8 mouse cellular contexts compared by ENCODE assay signal in genomic region chr3:86142934-86143317, GRCm38 (mm10). TPM values are rescaled to one million over a fixed set of nuclear protein-coding genes. Genes with fewer than 3 reads are reported as not detected.
A peak's percentile ranks its signal among the peaks of the same experiment; 100 is the strongest.
DNase-seq lines count a peak whose midpoint lies in the region; ATAC-seq and TF ChIP-seq lines count a peak whose summit lies in the region.

No protein-coding gene starts in this region.

- H3K27me3 ChIP-seq in lung, embryonic 16.5 days (ENCODE audit: control insufficient read depth, insufficient read depth, low read depth, low read length): no peaks in the 10 kb centered on the region
- no peaks in the 10 kb centered on the region for H3K27me3 ChIP-seq in limb, embryonic 14.5 days (ENCODE audit: control insufficient read depth, insufficient read depth, low read length)

- no peak for TF ChIP-seq CTCF in embryonic fibroblast, embryonic 13.5 days (IDR thresholded peaks at IDR 0.05; ENCODE audit: borderline replicate concordance, insufficient read depth, low read length)
- no peak for TF ChIP-seq CTCF in olfactory bulb, adult 2 months (IDR thresholded peaks at IDR 0.05; ENCODE audit: insufficient read depth, low read depth, low read length)

- H3K27ac ChIP-seq in lung, embryonic 16.5 days (ENCODE audit: low read length): no peak overlapping the region
- peak overlapping the region; percentile 19 for H3K27ac ChIP-seq in embryonic fibroblast, embryonic 13.5 days (ENCODE audit: insufficient read depth, low read length)
- no peak overlapping the region for H3K27ac ChIP-seq in limb, embryonic 14.5 days (replicated peaks; ENCODE audit: low read depth, low read length)
- H3K27ac ChIP-seq in olfactory bulb, adult 2 months (ENCODE audit: insufficient read depth, low read depth, low read length): peak overlapping the region; percentile 65

- no peak for DNase-seq in lung, postnatal 10 days
- DNase-seq in limb, embryonic 14.5 days (ENCODE audit: low spot score): no peak
- DNase-seq in left cerebral cortex, adult 9 months (ENCODE audit: low spot score in 2 of 2): no peak
- DNase-seq in heart, adult 18-20 months: no peak
- no peak for DNase-seq in urinary bladder, postnatal 25 days (ENCODE audit: low spot score)

- H3K9me3 ChIP-seq in lung, embryonic 16.5 days (ENCODE audit: control insufficient read depth, low read length): no peaks in the 10 kb centered on the region
- H3K9me3 ChIP-seq in limb, embryonic 14.5 days (ENCODE audit: control insufficient read depth, low read length): no peaks in the 10 kb centered on the region

- peak overlapping the region; percentile 71 for H3K4me3 ChIP-seq in lung, embryonic 16.5 days (ENCODE audit: low read length)
- H3K4me3 ChIP-seq in embryonic fibroblast, embryonic 13.5 days (ENCODE audit: insufficient read depth, low read length): no peak overlapping the region
- peak overlapping the region; percentile 96; the same call in 1 of the 2 replicates for H3K4me3 ChIP-seq in limb, embryonic 14.5 days (replicated peaks; ENCODE audit: low read length)
- 0 out of 2 replicates have a peak overlapping the region, but pooled peaks have one; percentile 9 for H3K4me3 ChIP-seq in olfactory bulb, adult 2 months (ENCODE audit: insufficient read depth, low read depth, low read length)

- H3K4me2 ChIP-seq in lung, embryonic 16.5 days (ENCODE audit: low read depth, low read length): peak overlapping the region; percentile 41
- peak overlapping the region; percentile 33; the same call in 1 of the 2 replicates for H3K4me2 ChIP-seq in limb, embryonic 14.5 days (replicated peaks; ENCODE audit: low read depth, low read length, severe bottlenecking)

- 25% methylated on average over 6 of the region's 6 CpGs for WGBS in lung, embryonic 16.5 days
- WGBS in limb, embryonic 14.5 days: 30% methylated on average over 6 of the region's 6 CpGs
- WGBS in olfactory bulb, adult 2 months: 17% methylated on average over 6 of the region's 6 CpGs

- peaks cover 12% of the 10 kb centered on the region for H3K4me1 ChIP-seq in lung, embryonic 16.5 days (replicated peaks; ENCODE audit: control insufficient read depth, insufficient read depth, low read length)
- H3K4me1 ChIP-seq in embryonic fibroblast, embryonic 13.5 days (ENCODE audit: control insufficient read depth, insufficient read depth, low read length): no peaks in the 10 kb centered on the region
- peaks cover 13% of the 10 kb centered on the region for H3K4me1 ChIP-seq in limb, embryonic 14.5 days (ENCODE audit: control insufficient read depth, insufficient read depth, low read length)
- peaks cover 6% of the 10 kb centered on the region for H3K4me1 ChIP-seq in olfactory bulb, adult 2 months (ENCODE audit: control insufficient read depth, insufficient read depth, low read length)

- H3K36me3 ChIP-seq in lung, embryonic 16.5 days (ENCODE audit: control insufficient read depth, insufficient read depth, low read length): peaks cover 18% of the 10 kb centered on the region
- H3K36me3 ChIP-seq in limb, embryonic 14.5 days (ENCODE audit: control insufficient read depth, insufficient read depth, low read length): peaks cover 34% of the 10 kb centered on the region

- peak overlapping the region; percentile 46; the same call in 1 of the 2 replicates for H3K9ac ChIP-seq in lung, embryonic 16.5 days (ENCODE audit: low read length)
- no peak overlapping the region for H3K9ac ChIP-seq in limb, embryonic 14.5 days (ENCODE audit: low read depth, low read length, severe bottlenecking)

- TF ChIP-seq POLR2A in embryonic fibroblast, embryonic 13.5 days (IDR thresholded peaks at IDR 0.05; ENCODE audit: low read depth, low read length): no peak
- TF ChIP-seq POLR2A in limb, embryonic 14.5 days (IDR thresholded peaks at IDR 0.05; ENCODE audit: borderline replicate concordance, extremely low read depth, insufficient read depth, insufficient read length): no peak
- TF ChIP-seq POLR2A in olfactory bulb, adult 2 months (IDR thresholded peaks at IDR 0.05; ENCODE audit: insufficient read depth, low read depth, low read length): no peak

- ATAC-seq in lung, embryonic 16.5 days (ENCODE audit: low read depth): peak; percentile 10
- ATAC-seq in limb, embryonic 14.5 days (ENCODE audit: low FRiP score, low read depth): no peak

RNA-seq across cellular contexts. Expression of gene Rps3a1, which starts 0.4 kb away (rescaled TPM):
- polyA plus RNA-seq in lung, embryonic 16.5 days (2015; fragmentation: Nextera tagmentation; extraction: Ambion mirVana): 1,246 and 1,285 TPM in 2 replicates
- polyA plus RNA-seq in embryonic fibroblast, embryonic 13.5 days (2011; ENCODE audit: insufficient read length, low read depth, missing spikeins): 1,770 and 1,788 TPM in 2 replicates
- polyA plus RNA-seq in limb, embryonic 14.5 days (2012; rRNA removed): 1,087 and 1,916 TPM in 2 replicates
- polyA plus RNA-seq in limb, embryonic 14.5 days (2014; fragmentation: Nextera tagmentation; extraction: Ambion mirVana): 1,503 and 1,577 TPM in 2 replicates
- 790 and 1,303 TPM in 2 replicates for polyA plus RNA-seq in olfactory bulb, adult 2 months (2012; ENCODE audit: insufficient read depth, insufficient read length, low replicate concordance, missing spikeins)
- 100 to 1,000 TPM; 535 to 579 TPM for total RNA-seq in heart, adult 18-20 months (2021)

Comparison
In these comparisons a context has a peak if more than half of its experiments do, and no peak if none do; other contexts are left out.
1. H3K27ac ChIP-seq: peak in embryonic fibroblast, embryonic 13.5 days (single experiment) and olfactory bulb, adult 2 months (single experiment); none in lung, embryonic 16.5 days (single experiment) and limb, embryonic 14.5 days (single experiment).